Mouse (Mus musculus) megakaryocyte, embryonic 14.5 days (primary cell): ENCODE results near the gene Tgfbr2.

Source experiments
- FLI1 ChIP-seq: IDR thresholded peaks from 2 replicates; pipeline ENCODE4 v1.6.1; 2012; ENCODE audit warnings: low read length, inconsistent platforms, mixed read lengths
- GATA1 ChIP-seq: IDR thresholded peaks from 3 replicates; pipeline ENCODE4 v1.6.1; 2012; ENCODE audit warnings: mixed read lengths, low read length, inconsistent platforms, borderline replicate concordance

DNA sequence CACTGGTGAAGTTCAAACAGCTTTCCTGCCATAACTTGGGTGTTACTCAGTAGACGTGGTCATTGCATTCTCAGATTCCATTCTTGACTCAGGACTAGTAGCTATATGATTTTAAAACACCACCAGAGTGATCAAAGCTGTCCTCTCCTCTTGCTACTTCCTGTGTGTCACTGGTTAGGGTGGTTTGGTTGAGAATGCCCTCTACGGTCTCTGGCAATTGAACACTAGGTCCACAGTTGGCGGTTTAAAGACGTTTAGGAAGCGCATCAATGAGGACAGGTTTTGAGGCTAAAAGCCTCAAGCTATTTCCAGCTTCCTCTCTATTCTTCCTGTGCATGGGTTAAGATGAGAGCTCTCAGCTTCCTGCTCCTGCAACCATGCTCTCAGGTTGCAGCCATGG, 6.4 kb upstream of the Tgfbr2 start:
- no peak for TF ChIP-seq GATA1
- no peak for TF ChIP-seq FLI1
